Mouse (Mus musculus) thymus, postnatal 0 days (tissue): ENCODE results near the gene Dmxl2. TPM values are rescaled to one million over a fixed set of nuclear protein-coding genes. Genes with fewer than 3 reads are reported as not detected.

ENCODE experiments used
- DNase-seq: peaks from one replicate; pipeline ENCODE4 v3.0.0-alpha.2; 2015; ENCODE audit warnings: low spot score
- polyA plus RNA-seq: library from polyadenylated mRNA; unstranded; fragments of >200 nt; fragmentation: Nextera tagmentation; extraction: Ambion mirVana; gene quantifications from 2 replicates; pipeline ENCODE4 v1.2.1, GENCODE M21; 2015

Dmxl2 gene
- polyA plus RNA-seq: 1.0 and 1.1 TPM in 2 replicates

- DNase-seq: peak; percentile 57
Observed at GRCm38 (mm10) chr9:54501453-54502110, at the start of gene Dmxl2. Gene Dmxl2 (minus strand): TSS chr9:54501626.

GRCm38 (mm10) chr9:54549433-54549832 is 48.0 kb upstream of the Dmxl2 start:
- DNase-seq: no peak

GRCm38 (mm10) chr9:54547536-54547935 is 46.1 kb upstream of the Dmxl2 start:
- peak; percentile 38 for DNase-seq

- no peak for DNase-seq
Observed at GRCm38 (mm10) chr9:54544954-54545315, 43.5 kb upstream of the Dmxl2 start.

GRCm38 (mm10) chr9:54544212-54544953 is 43.0 kb upstream of the Dmxl2 start:
- no peak for DNase-seq

GRCm38 (mm10) chr9:54540801-54541200 is 39.4 kb upstream of the Dmxl2 start:
- DNase-seq: no peak

GRCm38 (mm10) chr9:54538684-54539083 is 37.3 kb upstream of the Dmxl2 start, which contains the start of gene Sh2d7:
Gene Sh2d7 (plus strand): TSS chr9:54538984.
- no peak for DNase-seq

GRCm38 (mm10) chr9:54538244-54538643 is 36.8 kb upstream of the Dmxl2 start:
- DNase-seq: no peak

GRCm38 (mm10) chr9:54537480-54537879 is 36.1 kb upstream of the Dmxl2 start:
- DNase-seq: no peak

- no peak for DNase-seq
Observed at GRCm38 (mm10) chr9:54537030-54537429, 35.6 kb upstream of the Dmxl2 start.

GRCm38 (mm10) chr9:54536236-54536635 is 34.8 kb upstream of the Dmxl2 start:
- DNase-seq: no peak

- no peak for DNase-seq
Observed at GRCm38 (mm10) chr9:54533975-54534374, 32.5 kb upstream of the Dmxl2 start.

- DNase-seq: no peak
Observed at GRCm38 (mm10) chr9:54532926-54533325, 31.5 kb upstream of the Dmxl2 start.

GRCm38 (mm10) chr9:54531421-54531820 is 30.0 kb upstream of the Dmxl2 start:
- DNase-seq: no peak

GRCm38 (mm10) chr9:54530836-54531235 is 29.4 kb upstream of the Dmxl2 start:
- no peak for DNase-seq

- no peak for DNase-seq
Observed at GRCm38 (mm10) chr9:54529950-54530349, 28.5 kb upstream of the Dmxl2 start.

- no peak for DNase-seq
Observed at GRCm38 (mm10) chr9:54527694-54528093, 26.3 kb upstream of the Dmxl2 start.

- no peak for DNase-seq
Observed at GRCm38 (mm10) chr9:54520286-54520685, 18.9 kb upstream of the Dmxl2 start.

GRCm38 (mm10) chr9:54518921-54519320 is 17.5 kb upstream of the Dmxl2 start:
- DNase-seq: no peak

GRCm38 (mm10) chr9:54515991-54516390 is 14.6 kb upstream of the Dmxl2 start:
- DNase-seq: no peak

- no peak for DNase-seq
Observed at GRCm38 (mm10) chr9:54502873-54503272, 1.4 kb upstream of the Dmxl2 start.

- DNase-seq: no peak
Observed at GRCm38 (mm10) chr9:54502111-54502495, 677 bp upstream of the Dmxl2 start.
